Mouse (Mus musculus) forebrain, embryonic 13.5 days (tissue): Measurements from ENCODE around the gene Olfr223. TPM values are rescaled to one million over a fixed set of nuclear protein-coding genes. Genes with fewer than 3 reads are reported as not detected.
"Not testable (repeated sequence)": the region's sequence is repeated elsewhere in the genome, so short reads cannot be mapped to it uniquely, and the experiment has no call there.

Source experiments
- ATAC-seq: fragments of 200-750 bp; cut with Nextera tagmentation; 2 replicates; pipeline ENCODE4 v1.8.0; 2017
- H3K27ac ChIP-seq: fragments of 300-500 bp; sonication (generic); 2 replicates; pipeline ENCODE4 v1.5.1; 2015; ENCODE audit warnings: inconsistent platforms, mild to moderate bottlenecking, moderate library complexity
- H3K27me3 ChIP-seq: fragments of 300-500 bp; sonication (generic); 2 replicates; pipeline ENCODE4 v1.6.1; 2015; ENCODE audit warnings: mild to moderate bottlenecking, inconsistent platforms
- H3K36me3 ChIP-seq: fragments of 300-500 bp; sonication (generic); 2 replicates; pipeline ENCODE4 v1.6.1; 2015; ENCODE audit warnings: mild to moderate bottlenecking, inconsistent platforms; ENCODE audit not compliant: poor library complexity, severe bottlenecking
- H3K4me1 ChIP-seq: fragments of 300-500 bp; sonication (generic); 2 replicates; pipeline ENCODE4 v1.6.1; 2015; ENCODE audit warnings: inconsistent platforms
- H3K4me2 ChIP-seq: fragments of 300-500 bp; sonication (generic); 2 replicates; pipeline ENCODE4 v1.6.1; 2015; ENCODE audit warnings: inconsistent platforms, mild to moderate bottlenecking, moderate library complexity
- H3K4me3 ChIP-seq: fragments of 300-500 bp; sonication (generic); 2 replicates; pipeline ENCODE4 v1.5.1; 2015; ENCODE audit warnings: mild to moderate bottlenecking, inconsistent platforms
- H3K9ac ChIP-seq: fragments of 300-500 bp; sonication (generic); 2 replicates; pipeline ENCODE4 v1.6.1; 2015; ENCODE audit warnings: mild to moderate bottlenecking, inconsistent platforms
- H3K9me3 ChIP-seq: fragments of 300-500 bp; sonication (generic); replicated peaks from 2 replicates; pipeline ENCODE4 v1.6.1; 2016; ENCODE audit warnings: inconsistent platforms
- WGBS: fragments of 180-500 bp; shearing (Covaris S2); methylation state at CpG from one replicate; pipeline ENCODE4 v1.1.7; 2015; 5-methylcytosine and 5-hydroxymethylcytosine counted together
- polyA plus RNA-seq: library from polyadenylated mRNA; unstranded; fragments of >200 nt; fragmentation: Nextera tagmentation; extraction: Ambion mirVana; gene quantifications from 2 replicates; pipeline ENCODE4 v1.2.1, GENCODE M21; 2015

Olfr223 gene
- polyA plus RNA-seq, 1 experiment from 2014 or later = not detected

DNA sequence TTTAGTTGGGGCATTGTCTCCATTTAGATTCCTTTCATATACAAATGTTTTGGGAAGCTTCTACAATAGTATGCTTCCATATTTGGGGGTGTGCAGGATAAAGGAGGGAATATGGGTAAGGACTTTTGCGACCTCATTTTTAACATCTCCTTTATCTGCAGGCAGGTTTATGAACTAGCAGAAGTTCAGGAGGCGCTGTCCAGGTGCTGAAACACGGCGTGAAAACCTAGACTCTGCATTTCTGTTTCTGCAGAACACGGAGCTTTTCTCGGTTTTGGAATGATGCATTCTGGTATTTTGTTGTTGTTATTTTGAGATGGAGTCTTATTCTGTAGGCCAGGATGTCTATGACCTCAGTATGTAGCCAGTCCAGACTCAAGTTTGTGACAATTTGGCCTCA is 8.6 kb downstream of the Olfr223 start:
- no peaks in the 10 kb centered on the region for H3K36me3 ChIP-seq
- H3K9ac ChIP-seq = no peak overlapping the region
- no peaks in the 10 kb centered on the region for H3K27me3 ChIP-seq
- H3K9me3 ChIP-seq = no peaks in the 10 kb centered on the region
- H3K4me3 ChIP-seq = no peak overlapping the region
- H3K4me1 ChIP-seq = no peaks in the 10 kb centered on the region
- no peak for ATAC-seq
- no peak overlapping the region for H3K27ac ChIP-seq
- 34% methylated on average over 6 of the region's 6 CpGs for WGBS
- no peak overlapping the region for H3K4me2 ChIP-seq

DNA sequence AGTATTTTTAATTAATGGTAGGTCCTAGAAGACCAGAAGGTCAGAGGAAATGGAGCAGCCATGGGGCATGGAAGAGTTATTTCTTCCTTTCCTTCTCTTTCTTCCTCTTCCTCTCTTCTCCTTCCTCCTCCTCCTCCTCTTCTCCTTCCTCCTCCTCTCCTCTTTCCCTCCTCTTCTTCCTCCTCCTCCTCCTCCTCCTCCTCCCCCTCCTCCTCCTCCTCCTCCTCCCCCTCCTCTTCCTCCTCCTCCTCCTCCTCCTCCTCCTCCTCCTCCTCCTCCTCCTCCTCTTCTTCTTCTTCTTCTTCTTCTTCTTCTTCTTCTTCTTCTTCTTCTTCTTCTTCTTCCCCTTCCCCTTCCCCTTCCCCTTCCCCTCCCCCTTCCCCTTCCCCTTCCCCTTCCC is 17.0 kb downstream of the Olfr223 start, which contains the start of gene Olfr222:
Gene Olfr222, minus strand, starts transcription at position 101 of the 400 bp plus-strand sequence.
- H3K27ac ChIP-seq, ATAC-seq, H3K36me3 ChIP-seq, H3K4me3 ChIP-seq, H3K9ac ChIP-seq, H3K9me3 ChIP-seq, H3K4me1 ChIP-seq, H3K27me3 ChIP-seq, H3K4me2 ChIP-seq: not testable (repeated sequence)

GRCm38 (mm10) chr11:59575726-59576125 is 17.4 kb downstream of the Olfr223 start:
- 68% methylated on average over 9 of the region's 9 CpGs for WGBS
- H3K27ac ChIP-seq = no peak overlapping the region
- no peaks in the 10 kb centered on the region for H3K4me1 ChIP-seq
- no peak overlapping the region for H3K9ac ChIP-seq
- H3K36me3 ChIP-seq = no peaks in the 10 kb centered on the region
- H3K4me3 ChIP-seq = no peak overlapping the region
- H3K4me2 ChIP-seq = no peak overlapping the region
- no peaks in the 10 kb centered on the region for H3K9me3 ChIP-seq
- H3K27me3 ChIP-seq = no peaks in the 10 kb centered on the region; the same call in 1 of the 2 replicates
- no peak for ATAC-seq

GRCm38 (mm10) chr11:59569306-59569705 is 23.8 kb downstream of the Olfr223 start:
- Histone ChIP-seq H3K4me2 (no peak overlapping the region), H3K4me3 (no peak overlapping the region)

GRCm38 (mm10) chr11:59562837-59563236 is 30.3 kb downstream of the Olfr223 start:
- no peak for ATAC-seq
- Histone ChIP-seq H3K27ac (no peak overlapping the region), H3K27me3 (no peaks in the 10 kb centered on the region), H3K4me1 (no peaks in the 10 kb centered on the region), H3K9ac (no peak overlapping the region), H3K4me2 (no peak overlapping the region), H3K36me3 (no peaks in the 10 kb centered on the region), H3K9me3 (no peaks in the 10 kb centered on the region), H3K4me3 (no peak overlapping the region)
- WGBS = 69% methylated on average over 9 of the region's 9 CpGs

More at GRCm38 (mm10) chr11:59569306-59569705, 23.8 kb downstream of the Olfr223 start:
- Histone ChIP-seq H3K36me3 (no peaks in the 10 kb centered on the region), H3K27ac (no peak overlapping the region), H3K4me1 (no peaks in the 10 kb centered on the region), H3K27me3 (no peaks in the 10 kb centered on the region), H3K9me3 (no peaks in the 10 kb centered on the region), H3K9ac (no peak overlapping the region)
- 65% methylated on average over 3 of the region's 3 CpGs for WGBS
- ATAC-seq = no peak

- no peak for ATAC-seq
- Histone ChIP-seq H3K27me3 (no peaks in the 10 kb centered on the region), H3K4me1 (no peaks in the 10 kb centered on the region), H3K4me2 (no peak overlapping the region), H3K4me3 (no peak overlapping the region), H3K9ac (no peak overlapping the region), H3K27ac (no peak overlapping the region), H3K9me3 (no peaks in the 10 kb centered on the region), H3K36me3 (no peaks in the 10 kb centered on the region)
- 94% methylated on average over 4 of the region's 4 CpGs for WGBS
Observed at GRCm38 (mm10) chr11:59562336-59562735, 30.8 kb downstream of the Olfr223 start.

GRCm38 (mm10) chr11:59560906-59561305 is 32.2 kb downstream of the Olfr223 start:
- Histone ChIP-seq H3K27ac (no peak overlapping the region), H3K4me3 (no peak overlapping the region), H3K4me1 (no peaks in the 10 kb centered on the region), H3K36me3 (no peaks in the 10 kb centered on the region), H3K9me3 (no peaks in the 10 kb centered on the region), H3K27me3 (no peaks in the 10 kb centered on the region), H3K4me2 (no peak overlapping the region), H3K9ac (no peak overlapping the region)
- 83% methylated on average over 3 of the region's 3 CpGs for WGBS
- no peak for ATAC-seq

GRCm38 (mm10) chr11:59554535-59554934 is 38.6 kb downstream of the Olfr223 start:
- no peaks in the 10 kb centered on the region for H3K27me3 ChIP-seq
- H3K4me1 ChIP-seq = no peaks in the 10 kb centered on the region
- H3K9me3 ChIP-seq = no peaks in the 10 kb centered on the region
- H3K4me2 ChIP-seq = no peak overlapping the region
- no peak overlapping the region for H3K4me3 ChIP-seq
- no peak for ATAC-seq
- no peak overlapping the region for H3K9ac ChIP-seq
- 82% methylated on average over 8 of the region's 8 CpGs for WGBS
- H3K36me3 ChIP-seq = no peaks in the 10 kb centered on the region
- H3K27ac ChIP-seq = no peak overlapping the region

DNA sequence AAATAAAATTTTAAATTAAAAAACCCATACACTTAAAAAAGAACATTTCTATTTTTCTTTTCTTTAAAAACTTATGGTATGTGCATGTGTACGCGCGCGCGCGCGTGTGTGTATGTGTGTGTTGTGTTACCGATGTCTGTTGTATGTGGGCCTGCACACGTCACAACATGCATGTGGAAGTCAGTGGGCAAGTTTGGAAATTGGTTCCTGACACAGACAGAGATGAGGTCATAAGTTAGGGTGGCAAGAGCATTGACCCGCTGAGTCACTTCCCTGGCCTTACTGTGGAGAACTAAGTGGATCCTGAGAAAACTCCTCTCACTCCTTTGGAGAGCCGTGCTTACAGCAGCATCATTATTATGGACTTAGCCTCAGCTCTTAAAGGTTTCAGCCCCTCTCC is 39.0 kb downstream of the Olfr223 start:
- Histone ChIP-seq H3K9me3 (no peaks in the 10 kb centered on the region), H3K4me2 (no peak overlapping the region), H3K4me1 (no peaks in the 10 kb centered on the region), H3K36me3 (no peaks in the 10 kb centered on the region), H3K4me3 (no peak overlapping the region), H3K27ac (no peak overlapping the region), H3K27me3 (no peaks in the 10 kb centered on the region), H3K9ac (no peak overlapping the region)
- WGBS = 93% methylated on average over 11 of the region's 11 CpGs
- ATAC-seq = no peak

- H3K9ac ChIP-seq = no peak overlapping the region
- H3K27ac ChIP-seq = no peak overlapping the region
Observed at GRCm38 (mm10) chr11:59544005-59544404, 49.1 kb downstream of the Olfr223 start.

DNA sequence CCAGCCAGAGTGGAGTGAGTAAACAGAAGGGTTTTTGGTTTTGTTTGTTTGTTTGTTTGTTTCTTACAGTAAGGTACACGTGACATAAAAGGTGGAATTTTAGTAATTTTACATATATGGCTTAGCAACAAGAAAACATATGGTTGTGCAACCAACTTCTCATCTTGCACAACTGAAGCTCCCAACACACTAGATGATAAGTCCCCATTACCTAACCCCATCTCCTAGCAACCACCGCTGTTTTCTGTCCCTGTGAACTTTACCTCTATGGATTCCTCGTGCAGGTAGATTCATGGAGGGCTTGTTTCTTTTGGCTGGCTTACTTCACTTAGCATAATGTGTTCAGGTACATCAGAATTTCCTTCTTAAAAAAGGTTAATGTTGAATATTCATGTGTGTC is 49.7 kb downstream of the Olfr223 start:
- Histone ChIP-seq H3K9ac (no peak overlapping the region), H3K27ac (no peak overlapping the region), H3K4me2 (no peak overlapping the region), H3K4me1 (no peaks in the 10 kb centered on the region), H3K9me3 (0 out of 2 replicates have a peak, but pooled peaks cover 3% of the 10 kb centered on the region), H3K27me3 (no peaks in the 10 kb centered on the region), H3K36me3 (no peaks in the 10 kb centered on the region), H3K4me3 (no peak overlapping the region)
- ATAC-seq = no peak
- WGBS = 90% methylated on average over 3 of the region's 3 CpGs

More at GRCm38 (mm10) chr11:59544005-59544404, 49.1 kb downstream of the Olfr223 start:
- Histone ChIP-seq H3K4me3 (no peak overlapping the region), H3K9me3 (0 out of 2 replicates have a peak, but pooled peaks cover 3% of the 10 kb centered on the region), H3K36me3 (no peaks in the 10 kb centered on the region), H3K4me1 (no peaks in the 10 kb centered on the region), H3K4me2 (no peak overlapping the region), H3K27me3 (no peaks in the 10 kb centered on the region)
- no peak for ATAC-seq
- WGBS = 91% methylated on average over 9 of the region's 9 CpGs

- WGBS = 84% methylated on average over 6 of the region's 6 CpGs
Observed at GRCm38 (mm10) chr11:59542442-59542841, 50.6 kb downstream of the Olfr223 start.

GRCm38 (mm10) chr11:59541324-59541723 is 51.8 kb downstream of the Olfr223 start, which contains the start of gene Nlrp3:
Gene Nlrp3, plus strand, starts transcription at chr11:59541568.
- Histone ChIP-seq H3K9me3 (0 out of 2 replicates have a peak, but pooled peaks cover 3% of the 10 kb centered on the region), H3K4me2 (no peak within 1 kb of the TSS), H3K4me3 (no peak within 1 kb of the TSS), H3K27me3 (no peaks in the 10 kb centered on the region), H3K4me1 (no peaks in the 10 kb centered on the region), H3K9ac (no peak within 1 kb of the TSS), H3K27ac (no peak within 1 kb of the TSS), H3K36me3 (no peaks in the 10 kb centered on the region)
- 53% methylated on average over 3 of the region's 3 CpGs for WGBS
- ATAC-seq = no peak

More at GRCm38 (mm10) chr11:59542442-59542841, 50.6 kb downstream of the Olfr223 start:
- no peak for ATAC-seq
- H3K36me3 ChIP-seq = no peaks in the 10 kb centered on the region
- H3K9ac ChIP-seq = no peak overlapping the region
- H3K4me2 ChIP-seq = no peak overlapping the region
- H3K27ac ChIP-seq = no peak overlapping the region
- no peak overlapping the region for H3K4me3 ChIP-seq
- 0 out of 2 replicates have a peak, but pooled peaks cover 3% of the 10 kb centered on the region for H3K9me3 ChIP-seq
- H3K27me3 ChIP-seq = no peaks in the 10 kb centered on the region
- no peaks in the 10 kb centered on the region for H3K4me1 ChIP-seq
